Mouse (Mus musculus): ENCODE data around the gene Gm2001.
"Not testable (repeated sequence)": the region's sequence is repeated elsewhere in the genome, so short reads cannot be mapped to it uniquely, and the experiment has no call there.

DNA sequence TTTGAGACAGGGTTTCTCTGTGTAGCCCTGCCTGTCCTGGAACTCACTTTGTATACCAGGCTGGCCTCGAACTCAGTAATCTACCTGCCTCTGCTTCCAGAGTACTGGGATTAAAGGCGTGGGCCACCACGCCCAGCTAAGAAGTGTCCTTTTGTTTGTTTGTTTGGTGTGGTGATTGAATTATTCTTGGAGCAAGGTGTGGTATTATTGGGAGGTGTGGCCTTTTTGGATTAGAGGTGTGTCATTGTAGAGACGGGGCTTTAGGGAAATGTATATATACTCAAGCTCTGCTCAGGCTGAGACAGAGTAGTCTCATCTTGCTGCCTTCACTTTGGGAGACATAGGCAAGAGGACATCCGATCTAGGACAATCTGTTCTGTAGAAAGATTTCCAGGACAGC, 31.6 kb upstream of the Gm2001 start, which contains the start of gene Gm2016:
- TF ChIP-seq E2F4 (IDR thresholded peaks at IDR 0.05; ENCODE audit: insufficient replicate concordance, low read depth, low read length); CTCF (conservative IDR thresholded peaks at IDR 0.05 in 1 of 2, IDR thresholded peaks at IDR 0.05 in 1 of 2; ENCODE audit: low read depth in 2 of 2, low read length in 2 of 2); CHD1 (IDR thresholded peaks at IDR 0.05; ENCODE audit: low read depth, low read length); POLR2A (IDR thresholded peaks at IDR 0.05; ENCODE audit: low read depth, low read length); GABPA (IDR thresholded peaks at IDR 0.05; ENCODE audit: insufficient replicate concordance, low read depth, low read length); USF1 (IDR thresholded peaks at IDR 0.05; ENCODE audit: low read depth, low read length); SIN3A (IDR thresholded peaks at IDR 0.05; ENCODE audit: low read length); ZC3H11A (IDR thresholded peaks at IDR 0.05; ENCODE audit: low read depth, low read length); SMC3 (IDR thresholded peaks at IDR 0.05; ENCODE audit: low read depth, low read length); ZKSCAN1 (IDR thresholded peaks at IDR 0.05; ENCODE audit: borderline replicate concordance, low read depth, low read length); EP300 (IDR thresholded peaks at IDR 0.05; ENCODE audit: low read length): not testable (repeated sequence)

Data from CH12.LX (cell line).